Mouse (Mus musculus) testis, postnatal 10 days (tissue): ENCODE data around the gene Strip2.

ENCODE experiments used
- DNase-seq: peaks from one replicate; pipeline ENCODE4 v3.0.0; 2021; ENCODE audit warnings: low spot score

Strip2 gene

DNA sequence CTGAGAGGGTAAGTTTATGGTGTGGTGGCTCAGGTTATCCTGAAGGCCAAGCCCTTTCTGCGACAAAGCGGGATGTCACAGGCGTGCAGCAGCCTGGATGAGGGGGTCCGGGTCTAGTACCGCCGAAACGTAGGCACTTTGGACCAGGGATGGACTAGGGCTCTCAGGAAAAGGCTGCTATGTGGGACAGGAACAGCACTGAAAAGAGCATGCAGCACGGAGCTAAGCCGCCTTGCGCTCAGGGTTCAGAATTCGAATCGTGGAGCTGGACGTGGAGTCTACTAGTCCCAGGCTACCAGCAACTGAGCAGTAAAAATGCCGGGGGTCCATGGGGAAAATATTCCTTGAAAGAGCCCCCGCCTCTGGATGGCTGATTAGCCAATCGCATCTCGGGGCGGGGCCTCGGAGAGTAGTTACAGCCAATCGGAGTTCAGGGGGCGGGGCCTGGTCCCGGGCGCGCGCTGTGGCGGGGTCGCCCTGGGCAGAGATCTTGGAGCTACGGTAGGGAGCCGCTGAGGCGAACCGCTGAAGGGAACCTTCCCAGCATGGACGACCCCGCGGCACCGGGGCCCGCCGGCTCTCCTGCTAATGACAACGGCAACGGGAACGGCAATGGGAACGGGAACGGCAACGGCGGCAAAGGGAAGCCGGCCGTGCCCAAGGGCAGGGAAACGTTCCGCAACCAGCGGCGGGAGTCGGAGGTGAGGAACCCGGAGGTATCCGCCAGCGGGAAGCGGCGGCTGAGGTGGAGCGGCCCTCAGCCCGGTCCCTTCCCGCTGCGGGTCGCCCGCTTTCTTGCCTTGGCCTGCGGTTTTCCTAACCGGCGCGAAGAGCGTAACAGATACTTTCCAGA is at the start of gene Strip2:
Gene Strip2, plus strand, starts transcription at position 483 of the 853 bp plus-strand sequence.
- DNase-seq = peak; percentile 99

DNA sequence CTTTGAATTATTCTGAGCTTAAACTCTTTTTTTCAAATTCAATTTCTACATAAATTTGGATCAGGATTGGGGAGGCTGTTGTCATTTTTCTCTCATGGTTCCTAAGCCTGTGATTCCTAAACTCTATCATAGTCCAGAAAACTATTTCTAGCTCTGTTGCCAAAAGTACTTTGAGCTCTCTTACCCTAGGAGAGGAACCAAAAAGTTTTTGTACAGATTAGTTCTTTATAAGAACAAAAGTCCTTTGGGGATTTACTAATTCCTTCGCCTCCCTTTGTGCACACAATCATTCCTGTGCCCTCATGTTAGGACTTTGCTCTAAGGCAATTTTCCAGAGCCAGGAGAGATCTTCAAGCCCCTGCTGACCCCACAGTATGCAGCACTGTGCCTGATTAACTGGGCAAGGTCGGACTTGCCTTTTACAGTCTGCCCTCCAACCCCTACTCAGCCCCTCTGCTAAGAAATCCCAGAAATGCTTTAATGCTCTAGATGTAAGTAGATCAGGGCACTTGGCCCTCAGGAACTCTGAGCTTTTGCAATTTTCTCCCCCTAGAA is 48.4 kb upstream of the Strip2 start:
- DNase-seq = no peak

DNA sequence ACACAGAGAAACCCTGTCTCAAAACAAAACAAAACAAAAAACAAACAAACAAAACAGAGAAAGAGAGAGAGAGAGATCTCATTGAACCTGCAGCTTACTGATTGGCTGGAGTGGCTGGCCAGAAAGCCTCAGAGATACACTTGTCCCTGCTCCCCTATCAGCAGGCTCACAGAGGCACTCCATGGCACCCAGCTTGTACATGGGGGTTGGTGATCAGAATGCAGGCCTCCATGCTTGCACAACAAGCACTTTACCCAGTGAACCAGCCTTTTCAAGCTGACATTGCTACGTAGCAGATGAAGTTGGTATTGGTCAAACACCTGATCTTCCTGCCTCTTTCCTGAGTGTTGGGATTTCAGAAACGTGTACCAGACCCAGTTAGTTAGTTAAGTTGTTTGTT is 43.2 kb upstream of the Strip2 start:
- DNase-seq = no peak

DNA sequence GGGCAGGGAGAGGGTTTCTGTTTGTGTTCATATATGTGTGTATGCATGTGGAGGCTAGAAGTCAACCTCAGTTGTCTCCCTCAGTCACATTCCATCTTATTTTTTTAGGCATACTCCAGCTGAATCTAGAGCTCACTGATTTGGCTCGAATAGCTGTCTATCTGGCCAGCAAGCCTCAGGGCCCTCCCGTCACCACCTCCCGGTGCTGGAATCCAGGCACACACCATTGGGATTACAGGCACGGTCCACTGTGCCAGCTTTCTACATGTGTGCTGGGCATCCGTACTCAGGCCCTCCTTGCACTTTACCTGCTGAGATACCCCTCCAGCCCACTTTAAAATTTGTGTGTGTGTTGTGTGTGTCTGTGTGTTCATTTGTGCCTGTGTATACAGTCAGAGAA is 41.2 kb upstream of the Strip2 start:
- no peak for DNase-seq

DNA sequence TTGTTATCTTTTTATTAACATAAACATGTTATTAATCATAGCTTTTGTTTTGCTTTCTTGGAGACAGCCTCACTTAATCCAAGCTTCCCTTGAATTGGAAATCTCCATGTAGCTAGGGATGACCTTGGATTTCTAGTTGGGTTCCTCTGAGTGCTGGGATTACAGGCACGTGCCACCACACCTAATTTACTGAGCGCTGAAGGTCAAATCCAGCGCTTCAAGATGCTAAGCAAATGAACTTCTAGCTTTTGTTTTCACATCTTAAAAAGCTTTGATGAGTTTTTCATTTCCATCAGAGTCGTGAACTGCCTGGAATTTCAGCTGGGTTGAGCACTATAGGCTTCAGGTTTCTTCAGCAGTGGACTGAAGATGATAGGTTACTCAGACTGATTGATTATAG is 40.0 kb upstream of the Strip2 start:
- DNase-seq = no peak

DNA sequence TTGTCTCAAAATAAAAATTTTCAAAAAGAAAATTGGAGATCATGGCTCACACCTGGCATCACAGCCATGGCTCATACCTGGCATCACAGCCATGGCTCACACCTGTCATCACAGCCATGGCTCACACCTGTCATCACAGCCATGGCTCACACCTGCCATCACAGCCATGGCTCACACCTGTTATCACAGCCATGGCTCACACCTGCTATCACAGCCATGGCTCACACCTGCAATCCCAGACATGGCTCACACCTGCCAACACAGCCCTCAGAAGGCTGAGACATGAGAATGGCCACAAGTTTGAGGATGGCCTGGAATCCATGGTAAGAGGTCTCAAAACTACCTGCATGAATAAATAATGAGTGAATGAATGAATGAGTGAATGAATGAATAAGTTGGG is 37.2 kb upstream of the Strip2 start:
- no peak for DNase-seq

DNA sequence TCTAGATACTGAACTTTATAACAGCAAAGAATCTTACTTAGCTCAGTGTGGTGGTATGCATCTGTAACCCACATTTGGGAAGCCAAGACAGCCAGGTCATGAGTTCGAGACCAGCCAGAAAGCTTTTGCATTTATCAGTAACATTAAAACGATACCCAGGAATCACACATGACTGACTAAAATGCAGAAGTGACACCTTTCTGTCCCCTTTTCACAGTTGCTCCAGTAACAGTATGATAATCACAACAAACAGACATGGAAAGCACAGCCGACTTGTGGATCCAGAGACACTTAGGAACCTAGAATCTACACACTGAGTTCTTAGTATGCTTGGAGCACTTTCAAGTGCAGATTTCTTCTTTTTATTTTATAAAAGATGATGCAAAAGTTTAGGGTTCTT is 36.0 kb upstream of the Strip2 start:
- no peak for DNase-seq

DNA sequence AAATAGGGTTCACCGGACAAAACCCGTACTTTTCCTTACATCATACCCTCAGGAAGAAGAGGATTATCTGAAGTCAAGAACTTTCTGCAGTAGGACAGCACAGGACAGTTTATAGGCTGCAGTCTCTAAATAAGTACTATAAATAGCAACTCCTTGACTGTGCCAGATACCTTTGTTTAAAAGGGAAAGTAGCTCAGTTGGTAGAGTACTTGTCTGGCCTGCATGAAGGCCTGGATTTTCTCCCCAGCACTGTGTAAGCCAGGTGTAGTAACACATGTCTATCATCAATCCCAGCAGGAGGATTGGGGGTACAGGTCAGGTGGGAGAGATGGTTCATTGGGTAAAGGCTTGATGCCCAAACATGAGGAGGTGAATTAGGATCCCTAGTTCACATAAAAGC is 34.9 kb upstream of the Strip2 start:
- DNase-seq = no peak

DNA sequence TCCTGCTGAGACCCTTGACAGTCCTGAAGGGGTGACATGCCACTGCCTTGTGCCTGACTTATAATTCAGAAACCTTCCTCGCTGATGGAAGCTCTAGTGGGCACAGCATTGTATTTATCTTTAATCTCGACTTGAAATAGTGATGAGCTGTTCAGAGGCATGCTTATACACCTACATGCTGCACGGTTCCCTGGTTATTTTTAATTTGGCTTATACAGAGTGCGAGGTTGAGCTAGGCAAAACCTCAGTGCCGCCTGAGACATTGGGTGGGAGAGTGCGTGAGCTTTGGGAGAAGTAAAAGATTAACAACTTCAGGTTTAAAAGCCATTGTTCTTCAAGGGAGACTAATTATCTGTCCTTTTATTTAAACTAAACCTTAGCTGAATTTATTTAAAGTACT is 33.9 kb upstream of the Strip2 start:
- DNase-seq = no peak

DNA sequence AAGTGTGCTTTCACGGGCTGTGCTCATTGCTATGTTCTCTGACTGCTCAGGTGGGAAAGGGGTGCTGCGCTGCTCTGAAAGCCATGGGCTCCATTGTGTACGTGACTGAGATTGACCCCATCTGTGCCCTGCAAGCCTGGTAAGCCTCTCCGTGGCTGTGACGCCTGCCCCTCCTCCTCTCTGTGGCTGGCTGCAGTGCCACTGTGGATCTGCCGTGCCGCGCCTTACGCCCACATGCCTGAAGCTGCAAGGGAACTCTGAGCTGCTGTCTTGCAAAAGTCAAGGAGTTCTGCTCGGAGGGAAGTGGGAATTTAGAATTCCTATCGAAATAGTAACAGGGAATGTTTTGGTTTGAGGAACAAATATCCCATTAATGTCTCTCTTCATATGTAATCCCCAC is 25.7 kb upstream of the Strip2 start:
- DNase-seq = no peak

DNA sequence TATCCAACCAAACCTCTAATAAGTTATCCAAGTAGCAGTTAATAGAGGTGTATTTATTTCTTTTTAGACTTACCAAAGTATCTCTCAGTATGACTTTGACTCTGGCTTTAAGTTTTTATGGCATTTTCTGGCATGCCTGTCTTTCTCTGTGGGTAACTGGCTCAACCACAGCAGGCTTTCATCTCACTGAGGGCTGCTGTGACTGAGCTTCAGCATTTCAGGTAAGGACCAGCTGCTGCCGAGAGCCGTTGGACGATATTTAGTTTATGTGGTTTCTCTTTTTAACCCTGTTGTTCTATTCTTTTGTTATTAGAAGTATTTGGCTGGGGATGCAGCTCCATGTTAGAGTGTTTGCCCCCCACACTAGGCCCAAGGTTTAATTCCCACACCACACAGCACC is 19.8 kb upstream of the Strip2 start:
- DNase-seq = no peak

DNA sequence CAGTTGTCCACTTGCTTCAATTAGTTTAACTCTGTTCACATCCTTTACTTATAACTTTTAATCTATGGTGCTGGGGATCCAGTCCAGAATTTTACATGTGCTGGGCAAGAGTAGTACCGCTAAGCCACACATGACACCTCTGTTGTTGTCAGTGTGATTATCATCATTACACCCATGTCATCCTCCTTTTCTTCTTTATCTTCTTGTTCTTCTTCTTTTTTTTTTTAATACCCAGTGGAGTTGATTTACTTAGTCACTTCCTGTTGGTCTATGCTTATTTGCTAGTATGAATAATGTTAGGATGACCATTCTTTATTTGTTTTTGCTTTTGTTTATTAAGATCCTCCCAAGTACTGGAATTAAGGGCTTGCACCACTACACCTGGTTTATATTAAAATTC is 15.4 kb upstream of the Strip2 start:
- no peak for DNase-seq

DNA sequence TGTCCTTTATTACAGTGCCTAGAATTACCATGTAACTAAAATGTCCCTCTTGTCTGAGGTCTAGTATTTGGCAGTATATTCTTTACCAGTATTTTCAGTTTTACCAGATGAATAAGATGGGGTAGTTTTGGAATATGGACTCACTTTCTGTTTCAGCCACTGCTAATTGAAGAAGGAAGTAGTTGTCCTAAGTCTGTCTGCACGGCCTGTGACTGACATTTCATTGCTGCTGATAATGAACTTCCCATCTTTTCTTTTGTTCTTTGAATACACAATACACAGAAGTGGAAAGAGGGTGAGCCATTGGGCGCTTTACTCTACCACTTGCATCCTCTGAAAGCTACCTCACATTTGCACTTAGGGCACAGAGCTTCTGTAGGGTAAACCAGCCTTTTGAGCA is 14.6 kb upstream of the Strip2 start:
- DNase-seq = no peak

DNA sequence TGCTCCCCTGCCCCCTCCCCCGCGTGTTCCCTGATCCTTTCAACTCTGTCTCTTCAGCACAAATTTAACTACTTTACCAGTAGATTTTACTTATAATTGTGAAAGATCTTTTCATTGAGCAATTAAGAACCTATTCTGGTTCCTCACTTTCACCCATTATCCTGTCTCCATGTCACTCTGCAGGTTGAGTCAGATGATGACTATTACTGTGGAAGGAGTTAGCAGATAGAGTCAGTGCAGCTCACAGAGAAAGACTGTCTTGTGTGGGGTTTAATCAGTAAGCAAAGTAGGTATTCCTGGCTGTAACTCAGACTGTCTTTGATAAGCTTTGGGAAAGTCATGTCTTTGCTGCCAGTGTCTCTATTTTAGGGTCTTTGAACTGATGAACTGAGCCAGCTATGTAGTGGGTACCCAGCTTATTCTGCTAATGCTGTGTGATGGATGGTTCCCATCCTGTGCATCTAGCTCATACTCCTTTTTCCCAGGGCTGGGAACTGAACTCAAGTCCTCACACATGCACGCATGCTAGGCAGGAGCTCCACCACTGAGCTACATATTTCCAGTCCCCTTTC is 13.4 kb upstream of the Strip2 start:
- no peak for DNase-seq

DNA sequence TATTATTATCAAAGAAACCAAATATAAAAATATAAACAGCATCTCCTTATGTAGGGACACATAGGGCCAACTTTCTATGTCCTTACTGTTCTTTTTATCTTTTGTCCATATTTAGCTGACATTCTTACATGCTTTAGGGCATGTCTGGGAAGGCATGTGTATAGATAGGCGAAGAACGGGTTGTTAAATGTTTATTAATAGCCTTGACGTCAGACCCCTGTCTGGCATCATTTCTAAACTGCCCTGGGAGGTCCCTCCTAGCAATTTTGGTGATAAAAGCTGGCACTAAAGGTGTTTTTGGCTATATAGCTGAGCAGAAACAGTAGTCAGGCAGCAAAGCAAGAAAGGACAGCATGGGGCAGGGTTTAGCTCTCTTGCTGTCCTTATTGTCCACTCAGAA is 12.5 kb upstream of the Strip2 start:
- no peak for DNase-seq

DNA sequence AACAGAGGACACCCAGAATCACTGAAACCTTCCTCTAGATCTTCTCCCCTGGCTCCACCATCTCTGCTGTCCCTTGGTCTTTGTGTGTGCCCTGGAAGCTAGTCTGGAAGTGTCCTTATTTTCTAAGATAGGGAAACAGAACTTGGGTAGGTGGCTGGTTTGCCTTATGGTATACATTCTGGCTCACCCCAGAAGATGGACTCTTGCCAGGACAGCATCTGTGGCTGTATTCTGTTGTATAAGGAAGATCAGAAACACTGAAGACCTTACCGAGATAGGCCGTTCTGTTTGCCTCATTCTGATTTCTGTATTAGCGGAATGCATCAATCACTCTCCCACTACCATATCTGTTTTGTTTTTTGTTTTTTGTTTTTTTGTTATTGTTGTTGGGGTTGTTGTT is 6.2 kb upstream of the Strip2 start:
- no peak for DNase-seq

DNA sequence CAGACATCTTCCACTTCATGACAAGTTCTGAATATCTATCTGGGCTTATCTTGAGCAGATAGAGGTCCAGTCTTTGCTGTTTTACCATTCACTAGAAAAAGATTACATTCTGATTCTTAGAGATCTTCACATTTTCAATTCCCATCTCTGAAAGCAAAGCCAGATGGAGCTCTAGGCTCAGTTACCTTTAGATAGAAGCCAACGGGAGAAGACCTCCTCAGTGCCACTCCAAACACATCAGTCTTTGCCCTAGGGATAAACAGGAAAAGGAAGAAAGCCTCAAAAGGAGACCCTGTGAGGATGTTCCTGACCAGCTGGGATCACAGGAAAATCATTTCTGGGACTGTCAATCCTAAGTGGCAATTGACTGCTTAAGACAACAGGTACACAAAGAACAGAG is 3.1 kb upstream of the Strip2 start:
- no peak for DNase-seq

DNA sequence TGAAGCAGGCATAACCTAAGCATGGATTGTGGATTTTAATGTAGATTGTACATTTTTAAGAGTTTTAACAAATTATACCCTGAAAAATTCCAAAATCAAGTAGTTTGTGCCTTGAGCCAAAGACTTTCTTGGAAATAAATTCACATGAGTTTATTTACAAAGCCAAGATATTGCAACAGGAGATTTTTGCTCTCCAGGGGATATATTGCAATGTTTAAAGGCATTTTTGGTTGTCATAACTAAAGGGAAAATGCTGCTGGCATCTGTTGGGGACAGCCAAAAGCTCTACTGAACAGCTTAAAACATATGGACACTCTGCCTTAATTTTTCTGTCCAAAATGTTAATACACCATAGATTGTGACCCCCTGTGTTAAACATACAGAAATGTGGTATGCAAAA is 2.7 kb upstream of the Strip2 start:
- no peak for DNase-seq

DNA sequence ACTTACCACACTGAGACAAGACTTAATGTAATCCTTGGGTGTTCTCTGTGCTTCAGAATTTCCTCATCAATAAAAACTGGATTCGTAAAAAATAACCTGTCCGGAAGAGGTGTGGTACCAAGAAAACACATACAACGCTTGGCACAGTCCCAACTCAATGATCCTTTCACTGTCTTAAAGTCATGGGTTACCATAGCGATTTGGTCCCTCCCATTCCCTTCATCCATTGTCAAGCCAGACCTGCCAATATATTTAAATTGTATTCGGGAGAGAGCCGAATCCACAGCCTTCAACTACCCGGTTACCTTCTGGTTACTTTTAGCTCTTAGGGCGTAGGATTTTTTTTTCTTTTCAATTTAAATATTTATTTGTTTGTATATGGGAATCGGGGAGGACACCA is 976 bp upstream of the Strip2 start:
- DNase-seq = no peak

DNA sequence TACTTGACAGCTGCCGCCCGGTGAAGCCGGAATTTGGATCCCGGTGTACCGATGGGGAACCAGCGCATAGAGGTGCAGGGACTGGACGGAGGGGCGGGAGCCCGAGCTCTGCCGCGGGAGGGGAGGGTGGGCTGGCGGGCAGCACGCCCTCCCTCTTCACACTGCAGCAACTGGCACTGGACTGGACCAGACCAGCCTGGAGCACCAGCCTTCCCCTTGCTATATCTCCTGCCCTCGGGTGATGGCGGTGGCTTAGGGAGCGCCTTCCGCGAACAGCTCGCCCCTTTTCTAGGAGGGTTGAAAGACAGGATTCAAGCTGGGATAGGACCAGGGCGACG is 540 bp downstream of the Strip2 start:
- no peak for DNase-seq

DNA sequence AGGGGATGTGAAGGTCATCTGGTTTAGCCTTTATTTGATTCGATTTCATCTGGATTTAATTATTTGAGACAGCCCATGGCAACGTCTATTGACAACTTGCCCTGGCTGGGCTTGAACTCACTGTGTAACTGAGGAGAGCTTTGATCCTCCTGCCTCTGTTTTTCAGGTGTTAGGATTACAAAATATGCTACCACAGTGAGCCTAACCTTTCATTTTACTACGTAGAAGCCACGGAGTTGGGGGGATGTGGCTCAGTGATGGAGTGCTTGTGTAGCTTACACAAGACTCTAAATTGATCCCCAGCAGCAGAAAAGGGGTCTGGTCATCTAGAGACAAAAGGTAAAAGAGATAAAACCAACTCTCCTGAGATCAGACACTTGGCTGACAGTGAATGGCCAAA is 1.1 kb downstream of the Strip2 start:
- no peak for DNase-seq

DNA sequence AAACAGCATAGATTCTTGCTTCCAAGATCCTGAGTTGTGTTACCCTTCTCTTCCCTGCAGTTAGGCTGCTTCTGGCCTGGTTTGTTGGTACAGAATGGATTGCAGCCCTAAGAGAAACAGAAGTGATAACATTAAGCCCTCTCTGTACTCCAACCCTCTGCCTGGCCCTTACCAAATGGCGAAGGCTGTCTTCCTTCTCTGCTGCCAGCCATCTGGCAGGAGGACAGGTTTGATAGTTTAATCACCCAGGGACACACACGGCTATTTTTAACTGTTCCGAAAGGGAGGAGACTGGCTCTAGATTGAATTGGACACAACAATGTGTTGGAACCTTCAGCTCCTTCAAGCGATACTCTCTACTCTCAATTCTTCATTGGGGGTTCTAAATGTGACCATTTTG is 6.7 kb downstream of the Strip2 start:
- no peak for DNase-seq

DNA sequence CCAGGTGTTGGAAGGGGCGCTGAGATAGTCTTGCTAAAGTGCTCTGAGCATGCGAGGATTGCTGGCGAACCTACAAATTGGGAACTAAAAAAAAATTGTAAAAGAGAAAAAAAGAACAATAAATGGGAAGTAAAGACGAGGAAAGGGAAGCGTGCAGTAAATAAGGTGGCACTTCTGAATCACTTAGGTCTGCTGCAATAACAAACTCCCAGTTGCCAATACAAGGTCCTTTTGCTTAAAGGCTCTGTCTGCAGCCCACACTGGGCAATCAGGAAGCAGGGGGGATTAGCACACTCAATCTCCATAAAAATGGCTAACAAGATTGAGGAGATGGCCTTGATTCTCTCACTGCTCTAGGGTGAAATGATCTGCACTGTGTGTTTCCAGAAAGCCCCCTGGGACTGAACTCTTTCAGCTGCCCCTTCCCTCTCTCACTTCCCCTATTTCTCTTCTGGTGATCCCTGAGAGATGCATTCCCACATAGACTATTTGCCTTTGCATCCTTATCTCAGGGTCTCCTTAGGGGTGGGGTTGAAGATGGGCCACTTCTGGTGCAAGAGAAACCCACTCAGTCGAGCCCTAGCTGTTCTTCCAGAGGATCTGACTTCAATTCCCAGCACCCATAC is 8.9 kb downstream of the Strip2 start:
- DNase-seq = no peak
